Mouse (Mus musculus): ENCODE data around the gene Lat2. TPM values are rescaled to one million over a fixed set of nuclear protein-coding genes. Genes with fewer than 3 reads are reported as not detected.

Lat2 gene
- polyA plus RNA-seq, 1 experiment from 2014 or later: 4.1 TPM

GRCm38 (mm10) chr5:134560071-134560449 is 54.8 kb downstream of the Lat2 start, which contains the start of gene Syna:
Gene Syna, minus strand, starts transcription at chr5:134560171.
- WGBS: 76% methylated on average over 7 of the region's 7 CpGs
- Histone ChIP-seq H3K27me3 (ENCODE audit: insufficient read depth, poor library complexity, severe bottlenecking) (no peaks in the 10 kb centered on the region), H3K9me3 (0 out of 2 replicates have a peak, but pooled peaks cover 4% of the 10 kb centered on the region), H3K27ac (no peak within 1 kb of the TSS), H3K4me3 (no peak within 1 kb of the TSS), H3K36me3 (no peaks in the 10 kb centered on the region), H3K4me1 (peaks cover 14% of the 10 kb centered on the region)
- DNase-seq (ENCODE audit: low spot score): no peak

- H3K27me3 ChIP-seq (ENCODE audit: insufficient read depth, poor library complexity, severe bottlenecking): peaks cover 2% of the 10 kb centered on the region; the same call in 1 of the 2 replicates
- peak overlapping the region; percentile 20; the same call in 1 of the 2 replicates for H3K4me3 ChIP-seq
- H3K9me3 ChIP-seq: 0 out of 2 replicates have a peak, but pooled peaks cover 4% of the 10 kb centered on the region
- H3K4me1 ChIP-seq: peaks cover 40% of the 10 kb centered on the region
- H3K36me3 ChIP-seq: no peaks in the 10 kb centered on the region
- DNase-seq (ENCODE audit: low spot score): peak; percentile 90
- 0 out of 2 replicates have a peak overlapping the region, but pooled peaks have one; percentile 13 for H3K27ac ChIP-seq
- 10% methylated on average over 20 of the region's 20 CpGs for WGBS
Measured at GRCm38 (mm10) chr5:134555463-134556164, 59.2 kb downstream of the Lat2 start.

- Histone ChIP-seq H3K9me3 (0 out of 2 replicates have a peak, but pooled peaks cover 4% of the 10 kb centered on the region), H3K27ac (no peak overlapping the region), H3K4me3 (no peak overlapping the region), H3K27me3 (ENCODE audit: insufficient read depth, poor library complexity, severe bottlenecking) (peaks cover 5% of the 10 kb centered on the region; the same call in 1 of the 2 replicates), H3K36me3 (no peaks in the 10 kb centered on the region), H3K4me1 (peaks cover 46% of the 10 kb centered on the region)
- DNase-seq (ENCODE audit: low spot score): no peak
- 80% methylated on average over 5 of the region's 5 CpGs for WGBS
Measured at GRCm38 (mm10) chr5:134553951-134554546, 60.8 kb downstream of the Lat2 start.

GRCm38 (mm10) chr5:134552110-134552972 is 62.5 kb downstream of the Lat2 start, which contains the start of gene Clip2:
Gene Clip2, minus strand, starts transcription at chr5:134552434.
- peaks cover 51% of the 10 kb centered on the region for H3K4me1 ChIP-seq
- peak; percentile 97 for DNase-seq (ENCODE audit: low spot score)
- H3K4me3 ChIP-seq: peak within 1 kb of the TSS; percentile 79
- H3K27me3 ChIP-seq (ENCODE audit: insufficient read depth, poor library complexity, severe bottlenecking): peaks cover 5% of the 10 kb centered on the region; the same call in 1 of the 2 replicates
- WGBS: 1% methylated on average over 61 of the region's 61 CpGs
- H3K9me3 ChIP-seq: 0 out of 2 replicates have a peak, but pooled peaks cover 2% of the 10 kb centered on the region
- H3K27ac ChIP-seq: peak within 1 kb of the TSS; percentile 91
- no peaks in the 10 kb centered on the region for H3K36me3 ChIP-seq

GRCm38 (mm10) chr5:134551233-134552109 is 63.4 kb downstream of the Lat2 start:
- Histone ChIP-seq H3K4me1 (peaks cover 51% of the 10 kb centered on the region), H3K36me3 (no peaks in the 10 kb centered on the region), H3K4me3 (peak overlapping the region; percentile 79), H3K9me3 (no peaks in the 10 kb centered on the region), H3K27ac (peak overlapping the region; percentile 91), H3K27me3 (ENCODE audit: insufficient read depth, poor library complexity, severe bottlenecking) (peaks cover 5% of the 10 kb centered on the region; the same call in 1 of the 2 replicates)
- DNase-seq (ENCODE audit: low spot score): no peak
- WGBS: 2% methylated on average over 52 of the region's 52 CpGs

- 15% methylated on average over 6 of the region's 6 CpGs for WGBS
- Histone ChIP-seq H3K36me3 (no peaks in the 10 kb centered on the region), H3K4me3 (peak overlapping the region; percentile 79), H3K27me3 (ENCODE audit: insufficient read depth, poor library complexity, severe bottlenecking) (peaks cover 5% of the 10 kb centered on the region; the same call in 1 of the 2 replicates), H3K9me3 (no peaks in the 10 kb centered on the region), H3K27ac (peak overlapping the region; percentile 91), H3K4me1 (peaks cover 48% of the 10 kb centered on the region)
- DNase-seq (ENCODE audit: low spot score): no peak
Measured at GRCm38 (mm10) chr5:134550836-134551232, 64.0 kb downstream of the Lat2 start.

Small RNA genes within 50 kb of the gene (microRNA-seq; reads per million reads assigned to microRNA genes)
- not detected for gene Mir7228

Other genes starting within 250 kb of the Lat2 start
- 64.1 and 74.8 TPM in 2 replicates for gene Gtf2ird1, start 158.3 kb downstream of the Lat2 start, polyA plus RNA-seq (2016; fragmentation: Nextera tagmentation; extraction: Ambion mirVana)
- gene Clip2, start 62.6 kb downstream of the Lat2 start, polyA plus RNA-seq (2016; fragmentation: Nextera tagmentation; extraction: Ambion mirVana): 2.1 TPM in 2 replicates
- gene Syna, start 54.9 kb downstream of the Lat2 start, polyA plus RNA-seq (2016; fragmentation: Nextera tagmentation; extraction: Ambion mirVana): not detected in 2 replicates
- gene Rfc2, start 33.7 kb downstream of the Lat2 start, polyA plus RNA-seq (2016; fragmentation: Nextera tagmentation; extraction: Ambion mirVana): 271 and 300 TPM in 2 replicates
- gene Eif4h, start 24.5 kb upstream of the Lat2 start, polyA plus RNA-seq (2016; fragmentation: Nextera tagmentation; extraction: Ambion mirVana): 435 and 453 TPM in 2 replicates
- 3.7 and 4.7 TPM in 2 replicates for gene Limk1, start 73.6 kb upstream of the Lat2 start, polyA plus RNA-seq (2016; fragmentation: Nextera tagmentation; extraction: Ambion mirVana)
- gene Eln, start 132.3 kb upstream of the Lat2 start, polyA plus RNA-seq (2016; fragmentation: Nextera tagmentation; extraction: Ambion mirVana): 4.8 and 8.0 TPM in 2 replicates